Mouse (Mus musculus): ENCODE results near the gene Gne. TPM values are rescaled to one million over a fixed set of nuclear protein-coding genes. Genes with fewer than 3 reads are reported as not detected.

Gene Gne
- polyA plus RNA-seq, 1 experiment from 2014 or later: 26.3 TPM

- no peak for ATAC-seq (replicated peaks)
- Histone ChIP-seq H3K4me3 (no peak overlapping the region), H3K36me3 (no peaks in the 10 kb centered on the region), H3K27me3 (no peaks in the 10 kb centered on the region), H3K4me2 (replicated peaks) (no peak overlapping the region), H3K9me3 (no peaks in the 10 kb centered on the region), H3K9ac (replicated peaks) (no peak overlapping the region), H3K27ac (replicated peaks) (no peak overlapping the region), H3K4me1 (peaks cover 17% of the 10 kb centered on the region)
- WGBS: 93% methylated on average over 19 of the region's 19 CpGs
Observed at GRCm38 (mm10) chr4:43984326-43984725, 99.7 kb downstream of the Gne start.

Other genes starting within 250 kb of the Gne start
- gene Olfr157, start 244.0 kb downstream of the Gne start, polyA plus RNA-seq (2015; fragmentation: Nextera tagmentation; extraction: Ambion mirVana): not detected in 2 replicates
- gene Olfr155, start 232.6 kb downstream of the Gne start, polyA plus RNA-seq (2015; fragmentation: Nextera tagmentation; extraction: Ambion mirVana): not detected in 2 replicates
- gene Reck, start 208.6 kb downstream of the Gne start, polyA plus RNA-seq (2015; fragmentation: Nextera tagmentation; extraction: Ambion mirVana): 4.1 and 4.4 TPM in 2 replicates
- gene Glipr2, start 126.8 kb downstream of the Gne start, polyA plus RNA-seq (2015; fragmentation: Nextera tagmentation; extraction: Ambion mirVana): 29.7 and 30.0 TPM in 2 replicates
- not detected in 2 replicates for gene Ccin, start 100.7 kb downstream of the Gne start, polyA plus RNA-seq (2015; fragmentation: Nextera tagmentation; extraction: Ambion mirVana)
- gene Clta, start 79.7 kb downstream of the Gne start, polyA plus RNA-seq (2015; fragmentation: Nextera tagmentation; extraction: Ambion mirVana): 309 and 310 TPM in 2 replicates
- gene Rnf38, start 149.6 kb upstream of the Gne start, polyA plus RNA-seq (2015; fragmentation: Nextera tagmentation; extraction: Ambion mirVana): 40.7 and 43.9 TPM in 2 replicates
- gene Melk, start 216.7 kb upstream of the Gne start, polyA plus RNA-seq (2015; fragmentation: Nextera tagmentation; extraction: Ambion mirVana): 22.5 and 24.6 TPM in 2 replicates

Measured in forebrain, embryonic 15.5 days (tissue).